Mouse (Mus musculus): ENCODE data around the gene Mrpl45. TPM values are rescaled to one million over a fixed set of nuclear protein-coding genes. Genes with fewer than 3 reads are reported as not detected.
A peak's percentile ranks its signal among the peaks of the same experiment; 100 is the strongest.
"Not testable (repeated sequence)": the region's sequence is repeated elsewhere in the genome, so short reads cannot be mapped to it uniquely, and the experiment has no call there.

The Mrpl45 gene
- total RNA-seq, 2 experiments from 2014 or later = 34.1 to 50.7 TPM

GRCm38 (mm10) chr11:97304631-97305030 is 10.9 kb upstream of the Mrpl45 start:
- DNase-seq = no peak
- no peak for TF ChIP-seq CTCF (IDR thresholded peaks at IDR 0.05)
- no peak overlapping the region for H3K4me3 ChIP-seq
- H3K27ac ChIP-seq = no peak overlapping the region
- intact Hi-C loops (cut with DNase I) = no loop called here

- intact Hi-C loops (cut with DNase I) = no loop called here
- peak overlapping the region; percentile 70 for H3K27ac ChIP-seq
- peak; percentile 48 for DNase-seq
- H3K4me3 ChIP-seq = no peak overlapping the region
- no peak for TF ChIP-seq CTCF (IDR thresholded peaks at IDR 0.05)
Observed at GRCm38 (mm10) chr11:97307294-97308069, 8.0 kb upstream of the Mrpl45 start.

GRCm38 (mm10) chr11:97308806-97309450 is 6.6 kb upstream of the Mrpl45 start:
- peak overlapping the region; percentile 95 for H3K27ac ChIP-seq

GRCm38 (mm10) chr11:97309451-97309836 is 6.1 kb upstream of the Mrpl45 start:
- peak; percentile 92 for DNase-seq
- no peak for TF ChIP-seq CTCF (IDR thresholded peaks at IDR 0.05)
- intact Hi-C loops (cut with DNase I) = no loop called here
- Histone ChIP-seq H3K27ac (peak overlapping the region; percentile 95), H3K4me3 (peak overlapping the region; percentile 83)

More at GRCm38 (mm10) chr11:97308806-97309450, 6.6 kb upstream of the Mrpl45 start:
- no peak for DNase-seq
- H3K4me3 ChIP-seq = peak overlapping the region; percentile 83
- TF ChIP-seq CTCF (IDR thresholded peaks at IDR 0.05) = no peak
- intact Hi-C loops (cut with DNase I) = no loop called here

- intact Hi-C loops (cut with DNase I) = loop anchor here (2.0 to 10.0 kb wide), 3 partner anchors 29 to 123 kb away; partner anchors contain the start of genes Kpnb1 and Npepps
- peak; percentile 77 for TF ChIP-seq CTCF (IDR thresholded peaks at IDR 0.05)
- H3K4me3 ChIP-seq = peak overlapping the region; percentile 83
- peak; percentile 82 for DNase-seq
- peak overlapping the region; percentile 95 for H3K27ac ChIP-seq
Observed at GRCm38 (mm10) chr11:97309911-97310571, 5.5 kb upstream of the Mrpl45 start.

GRCm38 (mm10) chr11:97310895-97311631 is 4.5 kb upstream of the Mrpl45 start:
- peak; percentile 44 for TF ChIP-seq CTCF (IDR thresholded peaks at IDR 0.05)
- peak overlapping the region; percentile 83 for H3K4me3 ChIP-seq
- H3K27ac ChIP-seq = peak overlapping the region; percentile 95
- intact Hi-C loops (cut with DNase I) = loop anchor here (2.0 to 10.0 kb wide), 3 partner anchors 30 to 124 kb away; partner anchors contain the start of genes Kpnb1 and Npepps
- DNase-seq = peak; percentile 61

GRCm38 (mm10) chr11:97312871-97313270 is 2.6 kb upstream of the Mrpl45 start:
- H3K4me3 ChIP-seq, DNase-seq: not testable (repeated sequence)
- H3K27ac ChIP-seq = peak overlapping the region; percentile 59
- intact Hi-C loops (cut with DNase I) = loop anchor here (5.0 to 10.0 kb wide), 2 partner anchors 98 to 126 kb away; partner anchors contain the start of gene Kpnb1

- peak; percentile 43 for TF ChIP-seq CTCF (IDR thresholded peaks at IDR 0.05)
- no peak overlapping the region for H3K27ac ChIP-seq
- intact Hi-C loops (cut with DNase I) = loop anchor here (5.0 to 10.0 kb wide), 2 partner anchors 99 to 127 kb away; partner anchors contain the start of gene Kpnb1
- no peak for DNase-seq
- no peak overlapping the region for H3K4me3 ChIP-seq
Observed at GRCm38 (mm10) chr11:97314110-97314509, 1.4 kb upstream of the Mrpl45 start.

- intact Hi-C loops (cut with DNase I) = loop anchor here (5.0 to 10.0 kb wide), 2 partner anchors 100 to 128 kb away; partner anchors contain the start of gene Kpnb1
- DNase-seq = no peak
- TF ChIP-seq CTCF (IDR thresholded peaks at IDR 0.05) = no peak
- Histone ChIP-seq H3K4me3 (peak overlapping the region; percentile 84), H3K27ac (peak overlapping the region; percentile 89)
Observed at GRCm38 (mm10) chr11:97314751-97315503, 589 bp upstream of the Mrpl45 start.

GRCm38 (mm10) chr11:97321197-97321596 is 5.7 kb downstream of the Mrpl45 start:
- Histone ChIP-seq H3K27ac (no peak overlapping the region), H3K4me3 (no peak overlapping the region)
- no peak for DNase-seq
- no peak for TF ChIP-seq CTCF (IDR thresholded peaks at IDR 0.05)
- intact Hi-C loops (cut with DNase I) = no loop called here

- H3K4me3 ChIP-seq; intact Hi-C loops (cut with DNase I); H3K27ac ChIP-seq; DNase-seq: not testable (repeated sequence)
- peak; percentile 6; the same call in 1 of the 2 replicates for TF ChIP-seq CTCF (IDR thresholded peaks at IDR 0.05)
Observed at GRCm38 (mm10) chr11:97321894-97322600, 6.5 kb downstream of the Mrpl45 start.

All from gastrocnemius, adult 2 months (tissue).